Mouse (Mus musculus) cortical plate, adult 2 months (tissue): ENCODE data around the gene Ifnk. TPM values are rescaled to one million over a fixed set of nuclear protein-coding genes. Genes with fewer than 3 reads are reported as not detected.

ENCODE experiments used
- H3K27ac ChIP-seq: fragments of 200-500 bp; 2 replicates; pipeline ENCODE4 v1.5.1; 2012; ENCODE audit warnings: low read length, control low read depth, inconsistent platforms; ENCODE audit not compliant: insufficient read depth
- H3K4me1 ChIP-seq: fragments of 200-500 bp; 2 replicates; pipeline ENCODE4 v1.6.1; 2011; ENCODE audit warnings: low read length; ENCODE audit not compliant: control insufficient read depth, insufficient read depth
- H3K4me3 ChIP-seq: fragments of 200-500 bp; 2 replicates; pipeline ENCODE4 v1.5.1; 2011; ENCODE audit warnings: mild to moderate bottlenecking, low read length, control low read depth; ENCODE audit not compliant: insufficient read depth
- CTCF ChIP-seq: fragments of 200-500 bp; IDR thresholded peaks from 2 replicates; pipeline ENCODE4 v1.5.1; 2011; ENCODE audit warnings: mild to moderate bottlenecking, control low read depth, low read length; ENCODE audit not compliant: insufficient read depth; ENCODE audit errors: extremely low read depth
- POLR2A ChIP-seq: fragments of 200-500 bp; IDR thresholded peaks from 2 replicates; pipeline ENCODE4 v1.6.1; 2011; ENCODE audit warnings: mild to moderate bottlenecking, low read length, control low read depth; ENCODE audit not compliant: insufficient read depth; ENCODE audit errors: extremely low read depth
- polyA plus RNA-seq: library from polyadenylated mRNA; depleted of rRNA; stranded (reverse); fragments of >200 nt; gene quantifications from 2 replicates; pipeline ENCODE4 v1.2.3, GENCODE M21; 2012; rRNA removed

Gene Ifnk
- polyA plus RNA-seq, 1 experiment = not detected

- H3K4me1 ChIP-seq = no peaks in the 10 kb centered on the region
- H3K4me3 ChIP-seq = no peak overlapping the region
- no peak overlapping the region for H3K27ac ChIP-seq
- TF ChIP-seq CTCF = no peak
- TF ChIP-seq POLR2A = no peak
Measured at GRCm38 (mm10) chr4:35177926-35178645, 26.2 kb downstream of the Ifnk start.

- no peaks in the 10 kb centered on the region for H3K4me1 ChIP-seq
- H3K27ac ChIP-seq = no peak overlapping the region
- H3K4me3 ChIP-seq = no peak overlapping the region
- TF ChIP-seq POLR2A = no peak
- TF ChIP-seq CTCF = no peak
Measured at GRCm38 (mm10) chr4:35187617-35188326, 35.9 kb downstream of the Ifnk start.

DNA sequence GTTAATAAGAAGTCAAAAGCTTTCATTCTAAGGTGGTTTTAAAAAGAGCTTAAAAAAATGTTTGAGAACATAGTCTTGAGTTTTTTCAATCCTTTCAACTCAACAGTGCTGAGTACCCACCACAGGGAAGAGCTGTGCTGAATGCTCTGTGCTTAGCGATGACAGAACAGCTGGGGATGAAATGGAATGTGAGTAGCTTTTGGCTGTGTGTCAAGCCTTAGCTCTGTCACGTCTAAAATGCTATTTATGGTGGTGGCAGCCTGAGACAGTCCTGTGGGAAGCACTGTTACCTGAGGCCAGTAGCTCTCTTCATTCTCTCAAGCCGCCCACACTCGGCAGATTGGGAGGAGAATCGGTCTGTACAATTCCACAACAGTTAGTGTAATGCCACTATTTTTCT lies 37.9 kb downstream of the Ifnk start:
- TF ChIP-seq POLR2A (no peak), CTCF (no peak)
- no peak overlapping the region for H3K27ac ChIP-seq
- no peaks in the 10 kb centered on the region for H3K4me1 ChIP-seq
- H3K4me3 ChIP-seq = no peak overlapping the region

DNA sequence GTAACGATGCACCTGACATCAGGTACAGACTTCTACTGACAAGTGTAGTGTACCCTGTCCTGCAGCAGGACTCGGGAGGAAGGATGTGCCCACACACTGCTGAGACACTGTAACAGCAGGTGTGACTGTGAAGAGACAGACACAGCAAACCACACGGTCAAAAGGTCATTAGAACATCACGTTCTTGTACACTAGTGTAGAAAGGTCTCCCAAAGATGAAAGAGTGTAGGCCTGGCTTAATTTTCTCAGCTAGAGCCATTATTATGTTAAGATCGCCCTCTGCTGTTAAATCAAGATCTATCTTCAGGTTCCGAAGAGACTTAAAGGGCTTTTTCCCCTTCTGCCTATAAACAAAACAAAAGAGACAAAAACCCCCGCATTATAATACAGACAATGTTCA lies 40.9 kb downstream of the Ifnk start:
- Histone ChIP-seq H3K4me1 (no peaks in the 10 kb centered on the region), H3K4me3 (no peak overlapping the region), H3K27ac (no peak overlapping the region)
- 0 out of 2 replicates have a peak, but pooled peaks have one; percentile 0 for TF ChIP-seq CTCF
- no peak for TF ChIP-seq POLR2A

DNA sequence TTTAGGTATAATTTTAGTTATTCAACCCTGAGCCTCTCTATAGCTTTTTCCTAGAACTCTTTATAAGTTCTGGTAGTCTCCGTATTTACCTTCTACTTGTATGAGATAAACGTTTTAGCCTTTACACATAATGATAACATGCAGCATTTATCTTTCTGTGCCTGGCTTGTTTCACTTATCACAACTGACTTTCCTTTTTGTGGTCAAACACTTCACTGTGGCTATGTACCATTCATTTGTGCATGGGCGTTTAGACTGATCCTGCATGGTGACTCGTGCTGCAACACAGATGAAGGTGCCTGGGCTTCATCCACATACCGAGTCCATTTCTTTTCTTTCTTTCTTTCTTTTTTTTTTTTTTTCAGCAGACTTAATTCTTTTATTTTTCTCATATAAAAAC lies 49.8 kb downstream of the Ifnk start:
- TF ChIP-seq CTCF (no peak), POLR2A (no peak)
- Histone ChIP-seq H3K4me1 (no peaks in the 10 kb centered on the region), H3K4me3 (no peak overlapping the region), H3K27ac (no peak overlapping the region)

Other genes with a start within 250 kb of the Ifnk start
- 2.9 and 4.0 TPM in 2 replicates for gene Mob3b, start 5.4 kb downstream of the Ifnk start, polyA plus RNA-seq
- gene C9orf72, start 74.1 kb downstream of the Ifnk start, polyA plus RNA-seq = 22.7 and 23.9 TPM in 2 replicates